Mouse (Mus musculus) intestine, embryonic 16.5 days (tissue): ENCODE measurements at regions not wholly inside any gene's neighbourhood (a gene's known extent, or its start where the extent isn't known, plus 50 kb on each side); places are given as distances from the start of the nearest gene placed in this dataset.

Source experiments
- ATAC-seq: fragments of 200-750 bp; cut with Nextera tagmentation; 2 replicates; pipeline ENCODE4 v1.8.0; 2017; ENCODE audit warnings: moderate TSS enrichment, moderate library complexity
- H3K27ac ChIP-seq: fragments of 300-500 bp; sonication (generic); 2 replicates; pipeline ENCODE4 v1.5.1; 2014; ENCODE audit warnings: mild to moderate bottlenecking, low read length
- H3K27me3 ChIP-seq: fragments of 300-500 bp; sonication (generic); replicated peaks from 2 replicates; pipeline ENCODE4 v1.6.1; 2014; ENCODE audit warnings: low read length, control low read depth, mixed read lengths; ENCODE audit not compliant: control insufficient read depth, insufficient read depth
- H3K36me3 ChIP-seq: fragments of 300-500 bp; sonication (generic); 2 replicates; pipeline ENCODE4 v1.6.1; 2014; ENCODE audit warnings: low read length, control low read depth; ENCODE audit not compliant: control insufficient read depth, insufficient read depth
- H3K4me1 ChIP-seq: fragments of 300-500 bp; sonication (generic); 2 replicates; pipeline ENCODE4 v1.6.1; 2014; ENCODE audit warnings: low read length, control low read depth, mixed read lengths; ENCODE audit not compliant: control insufficient read depth, insufficient read depth
- H3K4me2 ChIP-seq: fragments of 300-500 bp; sonication (generic); 2 replicates; pipeline ENCODE4 v1.6.1; 2014; ENCODE audit warnings: low read depth, low read length, control low read depth
- H3K4me3 ChIP-seq: fragments of 300-500 bp; sonication (generic); 2 replicates; pipeline ENCODE4 v1.5.1; 2014; ENCODE audit warnings: mild to moderate bottlenecking, low read length
- H3K9ac ChIP-seq: fragments of 300-500 bp; sonication (generic); 2 replicates; pipeline ENCODE4 v1.6.1; 2014; ENCODE audit warnings: low read depth, low read length
- H3K9me3 ChIP-seq: fragments of 300-500 bp; sonication (generic); 2 replicates; pipeline ENCODE4 v1.6.1; 2016; ENCODE audit warnings: low read length, control low read depth; ENCODE audit not compliant: control insufficient read depth
- WGBS: fragments of 180-500 bp; shearing (Covaris S2); extraction: QIAGEN DNeasy Blood & Tissue Kit; methylation state at CpG from one replicate; pipeline ENCODE4 v1.1.7; 2014; 5-methylcytosine and 5-hydroxymethylcytosine counted together

GRCm38 (mm10) chr9:50142756-50143155, 202.0 kb downstream of the Rpl10-ps3 start:
- Histone ChIP-seq H3K9me3 (no peaks in the 10 kb centered on the region), H3K4me1 (peaks cover 4% of the 10 kb centered on the region; the same call in 1 of the 2 replicates), H3K27ac (no peak overlapping the region), H3K4me3 (no peak overlapping the region), H3K4me2 (no peak overlapping the region), H3K27me3 (no peaks in the 10 kb centered on the region), H3K9ac (no peak overlapping the region), H3K36me3 (no peaks in the 10 kb centered on the region)
- ATAC-seq, result no peak
- 74% methylated on average over 1 of the region's 1 CpGs for WGBS

GRCm38 (mm10) chr9:50142091-50142490, 202.7 kb downstream of the Rpl10-ps3 start:
- Histone ChIP-seq H3K4me2 (no peak overlapping the region), H3K9ac (no peak overlapping the region), H3K4me1 (peaks cover 4% of the 10 kb centered on the region; the same call in 1 of the 2 replicates), H3K36me3 (no peaks in the 10 kb centered on the region), H3K27ac (no peak overlapping the region), H3K27me3 (no peaks in the 10 kb centered on the region), H3K9me3 (no peaks in the 10 kb centered on the region), H3K4me3 (no peak overlapping the region)
- WGBS, result 74% methylated on average over 8 of the region's 8 CpGs
- no peak for ATAC-seq

- Histone ChIP-seq H3K4me2 (no peak overlapping the region), H3K36me3 (no peaks in the 10 kb centered on the region), H3K9ac (no peak overlapping the region), H3K4me1 (peaks cover 4% of the 10 kb centered on the region; the same call in 1 of the 2 replicates), H3K4me3 (no peak overlapping the region), H3K9me3 (no peaks in the 10 kb centered on the region), H3K27me3 (no peaks in the 10 kb centered on the region), H3K27ac (no peak overlapping the region)
- 36% methylated on average over 6 of the region's 6 CpGs for WGBS
- ATAC-seq, result no peak
Observed at GRCm38 (mm10) chr9:50141176-50141575, 203.6 kb downstream of the Rpl10-ps3 start.

- no peaks in the 10 kb centered on the region for H3K36me3 ChIP-seq
- ATAC-seq, result no peak
- H3K4me1 ChIP-seq, result peaks cover 4% of the 10 kb centered on the region; the same call in 1 of the 2 replicates
- H3K9me3 ChIP-seq, result no peaks in the 10 kb centered on the region
- no peak overlapping the region for H3K27ac ChIP-seq
- H3K4me3 ChIP-seq, result no peak overlapping the region
- no peaks in the 10 kb centered on the region for H3K27me3 ChIP-seq
- no peak overlapping the region for H3K9ac ChIP-seq
- no peak overlapping the region for H3K4me2 ChIP-seq
- 88% methylated on average over 9 of the region's 9 CpGs for WGBS
Observed at GRCm38 (mm10) chr9:50138341-50138978, 206.3 kb downstream of the Rpl10-ps3 start.

- H3K27me3 ChIP-seq, result no peaks in the 10 kb centered on the region
- no peak overlapping the region for H3K27ac ChIP-seq
- H3K36me3 ChIP-seq, result no peaks in the 10 kb centered on the region
- H3K9me3 ChIP-seq, result no peaks in the 10 kb centered on the region
- H3K9ac ChIP-seq, result no peak overlapping the region
- H3K4me1 ChIP-seq, result peaks cover 4% of the 10 kb centered on the region; the same call in 1 of the 2 replicates
- H3K4me2 ChIP-seq, result no peak overlapping the region
- H3K4me3 ChIP-seq, result no peak overlapping the region
- no peak for ATAC-seq
- WGBS, result 88% methylated on average over 1 of the region's 1 CpGs
Observed at GRCm38 (mm10) chr9:50136636-50136985, 208.2 kb downstream of the Rpl10-ps3 start.

GRCm38 (mm10) chr9:50135939-50136635, 208.7 kb downstream of the Rpl10-ps3 start:
- Histone ChIP-seq H3K4me2 (no peak overlapping the region), H3K9me3 (no peaks in the 10 kb centered on the region), H3K9ac (no peak overlapping the region), H3K4me3 (no peak overlapping the region), H3K4me1 (no peaks in the 10 kb centered on the region; the same call in 1 of the 2 replicates), H3K27ac (no peak overlapping the region), H3K36me3 (no peaks in the 10 kb centered on the region), H3K27me3 (no peaks in the 10 kb centered on the region)
- ATAC-seq, result no peak
- 80% methylated on average over 10 of the region's 10 CpGs for WGBS

GRCm38 (mm10) chr9:50124241-50124640, 220.5 kb downstream of the Rpl10-ps3 start:
- no peaks in the 10 kb centered on the region for H3K4me1 ChIP-seq
- H3K9me3 ChIP-seq, result no peaks in the 10 kb centered on the region
- H3K27ac ChIP-seq, result no peak overlapping the region
- no peak for ATAC-seq
- H3K9ac ChIP-seq, result no peak overlapping the region
- no peak overlapping the region for H3K4me3 ChIP-seq
- no peaks in the 10 kb centered on the region for H3K27me3 ChIP-seq
- WGBS, result 41% methylated on average over 4 of the region's 4 CpGs
- H3K4me2 ChIP-seq, result no peak overlapping the region
- no peaks in the 10 kb centered on the region for H3K36me3 ChIP-seq

GRCm38 (mm10) chr9:50120820-50121599, 223.8 kb downstream of the Rpl10-ps3 start:
- Histone ChIP-seq H3K36me3 (no peaks in the 10 kb centered on the region), H3K4me1 (no peaks in the 10 kb centered on the region), H3K9ac (no peak overlapping the region), H3K27me3 (no peaks in the 10 kb centered on the region), H3K9me3 (no peaks in the 10 kb centered on the region), H3K4me2 (no peak overlapping the region), H3K27ac (no peak overlapping the region), H3K4me3 (no peak overlapping the region)
- ATAC-seq, result no peak
- WGBS, result 77% methylated on average over 9 of the region's 9 CpGs

- H3K36me3 ChIP-seq, result no peaks in the 10 kb centered on the region
- H3K9me3 ChIP-seq, result no peaks in the 10 kb centered on the region
- ATAC-seq, result no peak
- no peaks in the 10 kb centered on the region for H3K27me3 ChIP-seq
- no peak overlapping the region for H3K27ac ChIP-seq
- no peak overlapping the region for H3K4me3 ChIP-seq
- no peaks in the 10 kb centered on the region for H3K4me1 ChIP-seq
- 92% methylated on average over 5 of the region's 5 CpGs for WGBS
- H3K9ac ChIP-seq, result no peak overlapping the region
- H3K4me2 ChIP-seq, result no peak overlapping the region
Observed at GRCm38 (mm10) chr9:50119412-50119811, 225.4 kb downstream of the Rpl10-ps3 start.
